11 mouse cellular contexts compared by ENCODE assay signal in the genomic region with DNA sequence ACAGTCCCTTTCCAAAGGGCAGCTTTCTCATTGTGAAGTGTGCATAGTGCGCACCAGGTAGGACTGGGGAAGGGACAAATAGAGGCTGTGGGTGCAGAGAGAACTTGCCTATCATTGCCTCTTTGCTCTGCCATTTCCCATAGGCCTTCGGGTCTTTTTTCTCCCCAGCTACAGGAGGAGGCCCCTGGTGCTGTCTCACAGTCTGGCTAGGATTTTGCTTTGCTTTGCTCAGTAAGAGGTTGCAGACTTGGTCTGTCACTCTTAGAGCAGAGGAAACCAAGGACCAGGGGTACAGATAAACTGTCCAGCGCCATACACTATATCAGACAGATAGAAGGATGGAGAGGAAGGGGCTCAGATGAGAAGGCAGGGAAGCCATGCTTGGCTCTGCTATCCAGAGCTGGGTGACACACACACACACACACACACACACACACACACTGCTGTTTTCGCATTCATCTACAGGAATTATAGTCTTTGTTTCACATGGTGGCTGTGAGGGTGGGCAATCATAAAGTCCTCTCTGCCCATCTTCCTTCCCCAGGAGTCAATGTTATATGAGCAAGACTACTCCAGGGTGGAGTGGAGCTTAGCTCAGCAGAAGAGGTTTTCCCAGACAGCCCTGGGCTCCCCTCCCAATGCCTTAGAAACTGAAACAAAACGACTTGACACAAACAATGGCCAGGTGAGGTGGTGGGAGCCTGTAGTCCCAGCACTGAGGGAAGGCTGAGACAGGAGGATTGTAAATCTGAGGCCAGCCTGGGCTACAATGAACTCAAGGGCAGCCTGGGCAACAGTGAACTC. TPM values are rescaled to one million over a fixed set of nuclear protein-coding genes. Genes with fewer than 3 reads are reported as not detected.
DNase-seq lines count a peak whose midpoint lies in the region; ATAC-seq and TF ChIP-seq lines count a peak whose summit lies in the region.
"Had no signal": no experiment of that assay in that cellular context is flagged by ENCODE, and none has a peak within 500 bp of the region (broad histone marks: within the 10 kb centered on the region; RNA-seq: fewer than 3 reads in every experiment).

No protein-coding gene starts in this region.

- H3K9me3 ChIP-seq in hindbrain, embryonic 13.5 days: no peaks in the 10 kb centered on the region
- no peaks in the 10 kb centered on the region for H3K9me3 ChIP-seq in hindbrain, embryonic 11.5 days (ENCODE audit: control insufficient read depth, low read length)
- H3K9me3 ChIP-seq in intestine, postnatal 0 days (ENCODE audit: control insufficient read depth): no peaks in the 10 kb centered on the region
- H3K9me3 ChIP-seq in stomach, embryonic 16.5 days (replicated peaks; ENCODE audit: control insufficient read depth, low read length): no peaks in the 10 kb centered on the region
- H3K9me3 ChIP-seq: hindbrain, embryonic 15.5 days; neural tube, embryonic 12.5 days had no signal

- ATAC-seq in hindbrain, embryonic 13.5 days (ENCODE audit: low FRiP score): no peak
- ATAC-seq in hindbrain, embryonic 11.5 days (ENCODE audit: low FRiP score): no peak
- no peak for ATAC-seq in intestine, postnatal 0 days
- no peak for ATAC-seq in stomach, embryonic 16.5 days (ENCODE audit: insufficient read depth, low FRiP score)

- TF ChIP-seq CTCF in intestine, postnatal 0 days (IDR thresholded peaks at IDR 0.05; ENCODE audit: low read depth): no peak

- peaks cover 50% of the 10 kb centered on the region for H3K27me3 ChIP-seq in hindbrain, embryonic 13.5 days
- H3K27me3 ChIP-seq in hindbrain, embryonic 11.5 days (ENCODE audit: control insufficient read depth, insufficient read depth, low read length): peaks cover 7% of the 10 kb centered on the region; the same call in 1 of the 2 replicates
- no peaks in the 10 kb centered on the region for H3K27me3 ChIP-seq in intestine, postnatal 0 days (replicated peaks; ENCODE audit: control insufficient read depth, insufficient read depth, low read length)
- no peaks in the 10 kb centered on the region for H3K27me3 ChIP-seq in stomach, embryonic 16.5 days (ENCODE audit: control insufficient read depth, insufficient read depth, low read length)

- H3K9ac ChIP-seq in hindbrain, embryonic 13.5 days: no peak overlapping the region
- no peak overlapping the region for H3K9ac ChIP-seq in hindbrain, embryonic 11.5 days (ENCODE audit: low read depth, low read length)
- H3K9ac ChIP-seq in intestine, postnatal 0 days (ENCODE audit: low read depth, low read length): no peak overlapping the region
- H3K9ac ChIP-seq in stomach, embryonic 16.5 days (ENCODE audit: low read length): peak overlapping the region; percentile 48
- H3K9ac ChIP-seq: hindbrain, embryonic 15.5 days; neural tube, embryonic 12.5 days had no signal

- peak overlapping the region; percentile 15; the same call in 1 of the 2 replicates for H3K4me2 ChIP-seq in hindbrain, embryonic 13.5 days
- H3K4me2 ChIP-seq in hindbrain, embryonic 11.5 days (replicated peaks; ENCODE audit: low read depth, low read length): no peak overlapping the region
- H3K4me2 ChIP-seq in intestine, postnatal 0 days (replicated peaks; ENCODE audit: low read depth): peak overlapping the region; percentile 38
- no peak overlapping the region; the same call in 1 of the 2 replicates for H3K4me2 ChIP-seq in stomach, embryonic 16.5 days (ENCODE audit: low read depth, low read length)

- WGBS in hindbrain, embryonic 13.5 days: 83% methylated on average over 5 of the region's 5 CpGs
- WGBS in hindbrain, embryonic 11.5 days: 77% methylated on average over 5 of the region's 5 CpGs
- 68% methylated on average over 5 of the region's 5 CpGs for WGBS in intestine, postnatal 0 days
- 76% methylated on average over 5 of the region's 5 CpGs for WGBS in stomach, embryonic 16.5 days

- no peaks in the 10 kb centered on the region for H3K36me3 ChIP-seq in hindbrain, embryonic 13.5 days
- no peaks in the 10 kb centered on the region for H3K36me3 ChIP-seq in hindbrain, embryonic 11.5 days (ENCODE audit: control insufficient read depth, insufficient read depth, low read length)
- H3K36me3 ChIP-seq in intestine, postnatal 0 days (ENCODE audit: control insufficient read depth, insufficient read depth): no peaks in the 10 kb centered on the region
- H3K36me3 ChIP-seq in stomach, embryonic 16.5 days (ENCODE audit: control insufficient read depth, insufficient read depth, low read length): no peaks in the 10 kb centered on the region
- H3K36me3 ChIP-seq: hindbrain, embryonic 15.5 days; neural tube, embryonic 12.5 days had no signal

- no peak overlapping the region for H3K4me3 ChIP-seq in hindbrain, embryonic 13.5 days
- H3K4me3 ChIP-seq in hindbrain, embryonic 11.5 days (ENCODE audit: low read depth, low read length): no peak overlapping the region
- peak overlapping the region; percentile 21 for H3K4me3 ChIP-seq in intestine, postnatal 0 days (ENCODE audit: low read depth, low read length)
- peak overlapping the region; percentile 34; the same call in 1 of the 2 replicates for H3K4me3 ChIP-seq in stomach, embryonic 16.5 days (replicated peaks; ENCODE audit: low read length)
- H3K4me3 ChIP-seq: hindbrain, embryonic 15.5 days; neural tube, embryonic 12.5 days had no signal

- peaks cover 16% of the 10 kb centered on the region for H3K4me1 ChIP-seq in hindbrain, embryonic 13.5 days (replicated peaks)
- H3K4me1 ChIP-seq in hindbrain, embryonic 11.5 days (replicated peaks; ENCODE audit: control insufficient read depth, insufficient read depth, low read length): no peaks in the 10 kb centered on the region
- H3K4me1 ChIP-seq in intestine, postnatal 0 days (replicated peaks; ENCODE audit: control insufficient read depth, insufficient read depth, low read length): peaks cover 7% of the 10 kb centered on the region
- H3K4me1 ChIP-seq in stomach, embryonic 16.5 days (ENCODE audit: control insufficient read depth, insufficient read depth, low read length): peaks cover 20% of the 10 kb centered on the region
- H3K4me1 ChIP-seq: hindbrain, embryonic 15.5 days; neural tube, embryonic 12.5 days had no signal

- no peak for DNase-seq in hindbrain, embryonic 11.5 days (ENCODE audit: low spot score)
- peak; percentile 27 for DNase-seq in thymus, postnatal 14 days
- no peak for DNase-seq in thymus, postnatal 4 days
- no peak for DNase-seq in retina, embryonic 14.5 days (ENCODE audit: low spot score)
- DNase-seq in adrenal gland, postnatal 25 days: no peak

- no peak overlapping the region for H3K27ac ChIP-seq in hindbrain, embryonic 13.5 days
- H3K27ac ChIP-seq in hindbrain, embryonic 11.5 days (ENCODE audit: low read depth, low read length): no peak overlapping the region
- no peak overlapping the region for H3K27ac ChIP-seq in intestine, postnatal 0 days (ENCODE audit: low read depth, low read length)
- H3K27ac ChIP-seq in stomach, embryonic 16.5 days (ENCODE audit: low read length): peak overlapping the region; percentile 37; the same call in 1 of the 2 replicates
- H3K27ac ChIP-seq: hindbrain, embryonic 15.5 days; neural tube, embryonic 12.5 days had no signal

RNA-seq across cellular contexts. Expression of gene Abi3, which starts 1.4 kb away (rescaled TPM):
- polyA plus RNA-seq in hindbrain, embryonic 13.5 days (2015; fragmentation: Nextera tagmentation; extraction: Ambion mirVana): 2.1 and 2.4 TPM in 2 replicates
- 2.4 and 2.6 TPM in 2 replicates for polyA plus RNA-seq in hindbrain, embryonic 11.5 days (2014; fragmentation: Nextera tagmentation; extraction: Ambion mirVana)
- polyA plus RNA-seq in intestine, postnatal 0 days (2015; fragmentation: Nextera tagmentation; extraction: Ambion mirVana): 7.5 and 8.1 TPM in 2 replicates
- 9.7 and 9.9 TPM in 2 replicates for polyA plus RNA-seq in stomach, embryonic 16.5 days (2015; fragmentation: Nextera tagmentation; extraction: Ambion mirVana)
- total RNA-seq in adrenal gland, postnatal 25 days (2021): 15.2 and 16.7 TPM in 2 replicates

RNA-seq across cellular contexts. Expression of gene Gngt2, which starts 3.9 kb away (rescaled TPM):
- polyA plus RNA-seq in hindbrain, embryonic 13.5 days (2015; fragmentation: Nextera tagmentation; extraction: Ambion mirVana): 4.1 and 4.8 TPM in 2 replicates
- 7.1 and 7.6 TPM in 2 replicates for polyA plus RNA-seq in hindbrain, embryonic 11.5 days (2014; fragmentation: Nextera tagmentation; extraction: Ambion mirVana)
- polyA plus RNA-seq in intestine, postnatal 0 days (2015; fragmentation: Nextera tagmentation; extraction: Ambion mirVana): 19.9 and 23.2 TPM in 2 replicates
- 16.1 and 18.2 TPM in 2 replicates for polyA plus RNA-seq in stomach, embryonic 16.5 days (2015; fragmentation: Nextera tagmentation; extraction: Ambion mirVana)
- total RNA-seq in adrenal gland, postnatal 25 days (2021): 16.2 and 20.1 TPM in 2 replicates

RNA-seq across cellular contexts. Expression of gene Phospho1, which starts 16.6 kb away (rescaled TPM):
- 0.39 TPM in 1 of 2 replicates, not detected in the other for polyA plus RNA-seq in hindbrain, embryonic 13.5 days (2015; fragmentation: Nextera tagmentation; extraction: Ambion mirVana)
- not detected in 2 replicates for polyA plus RNA-seq in hindbrain, embryonic 11.5 days (2014; fragmentation: Nextera tagmentation; extraction: Ambion mirVana)
- polyA plus RNA-seq in intestine, postnatal 0 days (2015; fragmentation: Nextera tagmentation; extraction: Ambion mirVana): 2.6 and 2.9 TPM in 2 replicates
- polyA plus RNA-seq in stomach, embryonic 16.5 days (2015; fragmentation: Nextera tagmentation; extraction: Ambion mirVana): 0.54 and 0.94 TPM in 2 replicates
- total RNA-seq in adrenal gland, postnatal 25 days (2021): 133 and 225 TPM in 2 replicates
- polyA plus RNA-seq: forebrain, embryonic 11.5 days; neural tube, embryonic 12.5 days had no signal

Comparison
In these comparisons a context has a peak if more than half of its experiments do, and no peak if none do; other contexts are left out.
1. H3K4me2 ChIP-seq: peak in hindbrain, embryonic 13.5 days (single experiment) and intestine, postnatal 0 days (single experiment); none in hindbrain, embryonic 11.5 days (single experiment) and stomach, embryonic 16.5 days (single experiment).
2. H3K4me3 ChIP-seq: peak in intestine, postnatal 0 days (single experiment) and stomach, embryonic 16.5 days (single experiment); none in hindbrain, embryonic 13.5 days (single experiment) and hindbrain, embryonic 11.5 days (single experiment).